Mouse (Mus musculus): ENCODE measurements around the gene Irs4.

The Irs4 gene
- long read RNA-seq, experiment 1, result 0 reads
- long read RNA-seq, experiment 2, result 0 reads

- intact Hi-C loops (cut with DNase I), result no loop called here
Measured at GRCm38 (mm10) chrX:141724937-141725918, at the start of gene Irs4. Irs4 (minus strand) TSS chrX:141725263.

GRCm38 (mm10) chrX:141750360-141750759 is 25.3 kb upstream of the Irs4 start:
- intact Hi-C loops (cut with DNase I), result no loop called here

GRCm38 (mm10) chrX:141729570-141729969 is 4.5 kb upstream of the Irs4 start:
- intact Hi-C loops (cut with DNase I), result no loop called here

GRCm38 (mm10) chrX:141724391-141724891 is 622 bp downstream of the Irs4 start:
- intact Hi-C loops (cut with DNase I), result no loop called here

- intact Hi-C loops (cut with DNase I), result no loop called here
Measured at GRCm38 (mm10) chrX:141723936-141724335, 1.1 kb downstream of the Irs4 start.

- intact Hi-C loops (cut with DNase I), result no loop called here
Measured at GRCm38 (mm10) chrX:141721725-141722124, 3.3 kb downstream of the Irs4 start.
